Mouse (Mus musculus): ENCODE results near the gene Adamts14.

- no peak for TF ChIP-seq CTCF (IDR thresholded peaks at IDR 0.05; ENCODE audit: borderline replicate concordance, control insufficient read depth, extremely low read depth, insufficient read depth, low read length, poor library complexity)
- TF ChIP-seq POLR2A (IDR thresholded peaks at IDR 0.05; ENCODE audit: control insufficient read depth, extremely low read depth, insufficient read depth, low read length, poor library complexity), result no peak
These were observed 45.3 kb upstream of the Adamts14 start for GRCm38 (mm10) chr10:61318527-61318926.

Data from thymus, adult 2 months (tissue).